In the genomic region with DNA sequence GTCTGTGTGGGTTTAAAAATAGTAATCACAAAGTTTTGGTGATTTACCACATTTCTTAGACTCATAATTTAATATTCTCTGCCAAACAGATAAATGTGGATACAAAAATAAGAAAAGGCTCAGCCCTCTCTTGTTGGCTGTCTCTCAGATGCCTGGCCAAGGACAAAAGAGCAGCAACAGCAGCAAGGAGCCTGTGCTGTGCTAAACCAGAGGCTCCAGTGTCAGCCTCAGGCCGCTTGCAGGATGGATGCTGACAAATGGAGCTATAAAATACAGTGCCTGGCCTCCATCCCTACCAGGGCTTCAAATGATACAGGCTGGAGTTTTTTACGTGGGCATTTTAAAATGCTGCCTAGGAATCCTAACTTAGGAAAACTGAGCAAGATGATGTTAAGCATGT, we compare ENCODE assay signal across 17 mouse cellular contexts.
DNase-seq lines count a peak whose midpoint lies in the region; ATAC-seq and TF ChIP-seq lines count a peak whose summit lies in the region.
"Had no signal": no experiment of that assay in that cellular context is flagged by ENCODE, and none has a peak within 500 bp of the region (broad histone marks: within the 10 kb centered on the region; RNA-seq: fewer than 3 reads in every experiment).

No protein-coding gene starts in this region.

- WGBS in hindbrain, embryonic 14.5 days = 65% methylated on average over 2 of the region's 2 CpGs
- WGBS in hindbrain, postnatal 0 days = 68% methylated on average over 2 of the region's 2 CpGs
- WGBS in midbrain, embryonic 14.5 days = 67% methylated on average over 2 of the region's 2 CpGs
- WGBS in midbrain, embryonic 13.5 days = 75% methylated on average over 2 of the region's 2 CpGs
- 39% methylated on average over 2 of the region's 2 CpGs for WGBS in neural tube, embryonic 13.5 days

- no peaks in the 10 kb centered on the region for H3K9me3 ChIP-seq in hindbrain, embryonic 14.5 days (ENCODE audit: control insufficient read depth, low read length)
- H3K9me3 ChIP-seq in hindbrain, postnatal 0 days (ENCODE audit: low read length) = no peaks in the 10 kb centered on the region
- no peaks in the 10 kb centered on the region for H3K9me3 ChIP-seq in midbrain, embryonic 14.5 days (ENCODE audit: control insufficient read depth, low read length)
- no peaks in the 10 kb centered on the region for H3K9me3 ChIP-seq in midbrain, embryonic 13.5 days
- no peaks in the 10 kb centered on the region for H3K9me3 ChIP-seq in neural tube, embryonic 13.5 days
- H3K9me3 ChIP-seq: embryonic facial prominence, embryonic 15.5 days; forebrain, embryonic 12.5 days; hindbrain, embryonic 12.5 days; limb, embryonic 10.5 days; liver, embryonic 13.5 days had no signal

- ATAC-seq in hindbrain, embryonic 14.5 days (ENCODE audit: low FRiP score) = no peak
- no peak for ATAC-seq in hindbrain, postnatal 0 days
- ATAC-seq in midbrain, embryonic 14.5 days (ENCODE audit: low FRiP score, low TSS enrichment) = no peak
- no peak for ATAC-seq in midbrain, embryonic 13.5 days
- peak; percentile 69; the same call in 1 of the 2 replicates for ATAC-seq in neural tube, embryonic 13.5 days (ENCODE audit: low read depth)

- no peak for TF ChIP-seq CTCF in hindbrain, postnatal 0 days (IDR thresholded peaks at IDR 0.05; ENCODE audit: low read depth)

- no peaks in the 10 kb centered on the region for H3K27me3 ChIP-seq in hindbrain, embryonic 14.5 days (ENCODE audit: control insufficient read depth, insufficient read depth, low read length)
- H3K27me3 ChIP-seq in hindbrain, postnatal 0 days (ENCODE audit: insufficient read depth, low read length) = no peaks in the 10 kb centered on the region
- no peaks in the 10 kb centered on the region for H3K27me3 ChIP-seq in midbrain, embryonic 14.5 days (ENCODE audit: control insufficient read depth, insufficient read depth, low read length)
- no peaks in the 10 kb centered on the region for H3K27me3 ChIP-seq in midbrain, embryonic 13.5 days
- no peaks in the 10 kb centered on the region for H3K27me3 ChIP-seq in neural tube, embryonic 13.5 days
- H3K27me3 ChIP-seq: embryonic facial prominence, embryonic 15.5 days; forebrain, embryonic 12.5 days; hindbrain, embryonic 12.5 days; liver, embryonic 13.5 days had no signal

- no peak overlapping the region for H3K4me3 ChIP-seq in hindbrain, embryonic 14.5 days (replicated peaks; ENCODE audit: low read length)
- no peak overlapping the region for H3K4me3 ChIP-seq in hindbrain, postnatal 0 days (ENCODE audit: low read length)
- no peak overlapping the region for H3K4me3 ChIP-seq in midbrain, embryonic 14.5 days (replicated peaks; ENCODE audit: low read depth, low read length)
- H3K4me3 ChIP-seq in midbrain, embryonic 13.5 days (replicated peaks) = no peak overlapping the region
- no peak overlapping the region for H3K4me3 ChIP-seq in neural tube, embryonic 13.5 days
- H3K4me3 ChIP-seq: embryonic facial prominence, embryonic 15.5 days; forebrain, embryonic 12.5 days; hindbrain, embryonic 12.5 days; limb, embryonic 10.5 days; liver, embryonic 13.5 days had no signal

- H3K4me2 ChIP-seq in hindbrain, embryonic 14.5 days (replicated peaks) = no peak overlapping the region
- H3K4me2 ChIP-seq in hindbrain, postnatal 0 days (ENCODE audit: low read depth, low read length) = no peak overlapping the region
- no peak overlapping the region for H3K4me2 ChIP-seq in midbrain, embryonic 14.5 days (ENCODE audit: low read length)
- H3K4me2 ChIP-seq in midbrain, embryonic 13.5 days (replicated peaks) = no peak overlapping the region
- H3K4me2 ChIP-seq in neural tube, embryonic 13.5 days = no peak overlapping the region
- H3K4me2 ChIP-seq: embryonic facial prominence, embryonic 15.5 days; forebrain, embryonic 12.5 days; hindbrain, embryonic 12.5 days; liver, embryonic 13.5 days had no signal

- no peak overlapping the region for H3K9ac ChIP-seq in hindbrain, embryonic 14.5 days
- H3K9ac ChIP-seq in hindbrain, postnatal 0 days (replicated peaks; ENCODE audit: low read length) = no peak overlapping the region
- no peak overlapping the region for H3K9ac ChIP-seq in midbrain, embryonic 14.5 days (replicated peaks; ENCODE audit: low read length)
- H3K9ac ChIP-seq in midbrain, embryonic 13.5 days (replicated peaks) = no peak overlapping the region
- H3K9ac ChIP-seq in neural tube, embryonic 13.5 days = no peak overlapping the region
- H3K9ac ChIP-seq: embryonic facial prominence, embryonic 15.5 days; forebrain, embryonic 12.5 days; hindbrain, embryonic 12.5 days; liver, embryonic 13.5 days had no signal

- H3K4me1 ChIP-seq in hindbrain, embryonic 14.5 days (replicated peaks; ENCODE audit: control insufficient read depth, insufficient read depth, low read length) = no peaks in the 10 kb centered on the region
- H3K4me1 ChIP-seq in hindbrain, postnatal 0 days (ENCODE audit: insufficient read depth, low read length) = no peaks in the 10 kb centered on the region
- no peaks in the 10 kb centered on the region for H3K4me1 ChIP-seq in midbrain, embryonic 14.5 days (ENCODE audit: control insufficient read depth, insufficient read depth, low read length)
- no peaks in the 10 kb centered on the region for H3K4me1 ChIP-seq in midbrain, embryonic 13.5 days (replicated peaks)
- peaks cover 11% of the 10 kb centered on the region; the same call in 1 of the 2 replicates for H3K4me1 ChIP-seq in neural tube, embryonic 13.5 days (replicated peaks)
- H3K4me1 ChIP-seq: forebrain, embryonic 12.5 days; hindbrain, embryonic 12.5 days; limb, embryonic 10.5 days; liver, embryonic 13.5 days had no signal

- no peaks in the 10 kb centered on the region for H3K36me3 ChIP-seq in hindbrain, embryonic 14.5 days (replicated peaks; ENCODE audit: control insufficient read depth, insufficient read depth)
- no peaks in the 10 kb centered on the region for H3K36me3 ChIP-seq in hindbrain, postnatal 0 days (ENCODE audit: insufficient read depth, low read length)
- no peaks in the 10 kb centered on the region for H3K36me3 ChIP-seq in midbrain, embryonic 14.5 days (ENCODE audit: control insufficient read depth, insufficient read depth, low read length)
- no peaks in the 10 kb centered on the region for H3K36me3 ChIP-seq in midbrain, embryonic 13.5 days
- no peaks in the 10 kb centered on the region for H3K36me3 ChIP-seq in neural tube, embryonic 13.5 days
- H3K36me3 ChIP-seq: embryonic facial prominence, embryonic 15.5 days; forebrain, embryonic 12.5 days; hindbrain, embryonic 12.5 days; limb, embryonic 10.5 days; liver, embryonic 13.5 days had no signal

- H3K27ac ChIP-seq in hindbrain, embryonic 14.5 days = peak overlapping the region; percentile 4; the same call in 1 of the 2 replicates
- no peak overlapping the region; the same call in 1 of the 2 replicates for H3K27ac ChIP-seq in hindbrain, postnatal 0 days
- no peak overlapping the region for H3K27ac ChIP-seq in midbrain, embryonic 14.5 days (replicated peaks; ENCODE audit: low read depth, low read length)
- no peak overlapping the region for H3K27ac ChIP-seq in midbrain, embryonic 13.5 days
- 0 out of 2 replicates have a peak overlapping the region, but pooled peaks have one; percentile 56 for H3K27ac ChIP-seq in neural tube, embryonic 13.5 days (replicated peaks)
- H3K27ac ChIP-seq: embryonic facial prominence, embryonic 15.5 days; forebrain, embryonic 12.5 days; hindbrain, embryonic 12.5 days; limb, embryonic 10.5 days; liver, embryonic 13.5 days; stomach, postnatal 0 days had no signal

- DNase-seq in adrenal gland, postnatal 10 days = peak; percentile 36
- DNase-seq in adrenal gland, adult (ENCODE audit: inconsistent age in 2 of 2, low spot score in 1 of 2) = no peak
- no peak for DNase-seq in hindbrain, embryonic 14.5 days (ENCODE audit: low spot score)
- no peak for DNase-seq in hindbrain, postnatal 0 days (ENCODE audit: low spot score)
- peak; percentile 38 for DNase-seq in midbrain, embryonic 14.5 days
- no peak for DNase-seq in layer of hippocampus, adult 8-10 months (ENCODE audit: low spot score in 2 of 2)
- DNase-seq: layer of hippocampus, postnatal 36 days; liver, embryonic 13.5 days; lung, postnatal 36 days; thymus, postnatal 4 days had no signal

Comparison
In these comparisons a context has a peak if more than half of its experiments do, and no peak if none do; other contexts are left out.
1. DNase-seq: peak in adrenal gland, postnatal 10 days (single experiment) and midbrain, embryonic 14.5 days (single experiment); none in adrenal gland, adult (0 of 2), hindbrain, embryonic 14.5 days (single experiment), hindbrain, postnatal 0 days (single experiment) and layer of hippocampus, adult 8-10 months (0 of 2).
2. H3K27ac ChIP-seq: peak in hindbrain, embryonic 14.5 days (single experiment) and neural tube, embryonic 13.5 days (single experiment); none in hindbrain, postnatal 0 days (single experiment), midbrain, embryonic 14.5 days (single experiment) and midbrain, embryonic 13.5 days (single experiment).